Mouse (Mus musculus) kidney, adult 2 months (tissue): Measurements from ENCODE around the gene Olfr770.
"Not testable (repeated sequence)": the region's sequence is repeated elsewhere in the genome, so short reads cannot be mapped to it uniquely, and the experiment has no call there.

Experiments
- CTCF ChIP-seq: fragments of 200-500 bp; conservative IDR thresholded peaks from 2 replicates; pipeline ENCODE4 v1.5.1; 2011; ENCODE audit warnings: low read depth, mild to moderate bottlenecking, control low read depth, low read length, moderate library complexity, mixed read lengths; ENCODE audit not compliant: insufficient read depth, insufficient read length
- POLR2A ChIP-seq: fragments of 200-500 bp; IDR thresholded peaks from one replicate; pipeline ENCODE4 v1.6.1; 2011; ENCODE audit warnings: low read depth, low read length, control low read depth

DNA sequence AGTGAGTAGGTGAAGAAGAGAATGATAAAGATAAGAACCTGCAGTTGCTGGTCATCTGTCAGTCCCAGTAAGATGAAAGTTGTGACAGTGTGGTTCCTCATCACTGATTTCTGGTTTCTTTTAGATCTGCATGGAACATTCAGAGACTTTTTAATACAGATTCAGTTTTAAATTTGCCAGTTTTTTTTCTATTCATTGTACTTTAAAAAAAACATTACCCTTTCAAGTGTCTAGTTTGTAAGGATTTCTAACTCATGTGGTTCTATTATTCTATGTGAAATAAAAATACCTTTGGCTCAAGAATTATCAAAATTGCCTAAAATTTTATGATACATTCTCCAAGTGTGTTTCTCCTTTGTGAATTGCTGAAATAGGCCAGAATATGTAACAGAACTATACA is 48.5 kb upstream of the Olfr770 start, which contains the start of gene Olfr773:
- not testable (repeated sequence) for TF ChIP-seq CTCF, POLR2A
